Mouse (Mus musculus): ENCODE measurements at regions not wholly inside any gene's neighbourhood (a gene's known extent, or its start where the extent isn't known, plus 50 kb on each side); places are given as distances from the start of the nearest gene placed in this dataset.

GRCm38 (mm10) chr9:52591188-52591587 lies 88.4 kb downstream of the AI593442 start:
- DNase-seq, result peak; percentile 74

GRCm38 (mm10) chr9:52574066-52574465 lies 105.5 kb downstream of the AI593442 start:
- no peak for DNase-seq

DNA sequence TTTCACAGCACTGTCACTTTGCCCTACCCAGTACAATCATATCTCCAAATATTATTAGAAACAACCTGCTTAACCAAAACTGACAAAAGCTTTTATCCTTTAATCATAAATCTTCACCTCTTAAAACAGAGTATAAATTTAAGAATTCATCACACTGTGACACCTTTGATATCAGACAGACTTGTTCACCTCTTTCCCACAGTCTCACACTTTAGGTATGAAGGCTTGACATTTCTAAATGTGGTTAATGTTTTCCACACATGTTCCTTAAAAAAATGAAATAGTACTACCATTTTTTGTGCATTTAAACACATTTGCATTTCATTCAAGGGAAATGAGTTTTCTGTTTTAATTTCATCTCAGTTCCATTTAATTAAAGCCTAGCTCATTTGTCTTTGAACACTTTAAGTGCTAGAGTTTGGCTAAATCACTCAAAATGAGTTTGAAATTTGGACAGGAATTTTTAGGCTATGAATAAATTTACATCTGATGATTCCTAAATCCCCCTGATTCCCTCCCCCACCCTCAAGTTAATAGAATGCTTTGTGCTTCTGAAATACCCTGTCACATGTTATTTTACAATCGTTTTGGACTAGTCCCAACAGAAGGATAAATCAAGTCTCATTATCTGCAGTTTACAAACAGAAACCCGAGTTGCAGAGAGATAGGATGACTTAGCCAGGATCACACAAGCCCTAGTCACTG lies 127.9 kb downstream of the AI593442 start:
- DNase-seq, result no peak

- no peak for DNase-seq
These were observed 133.5 kb downstream of the AI593442 start for GRCm38 (mm10) chr9:52546071-52546470.

DNA sequence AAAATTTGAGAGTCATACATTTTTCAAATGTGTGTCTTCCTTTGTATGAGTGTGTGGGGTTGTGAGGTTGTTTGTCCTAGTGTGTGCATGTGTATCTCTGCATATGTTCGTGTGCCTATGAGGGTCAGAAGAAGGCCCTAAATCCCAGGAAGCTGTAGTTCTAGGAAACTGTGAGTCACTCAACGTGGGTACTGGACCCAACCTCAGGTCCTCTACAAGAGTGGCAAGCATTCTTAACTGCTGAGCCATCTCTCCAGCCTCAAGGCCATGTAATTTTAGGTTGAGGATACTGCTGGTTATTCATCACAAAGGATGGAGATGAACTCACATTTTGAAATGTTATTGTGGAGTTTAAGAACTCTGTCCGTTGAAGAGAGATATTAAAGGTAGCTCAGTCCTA lies 140.5 kb downstream of the AI593442 start:
- no peak for DNase-seq

- no peak for DNase-seq
These were observed 150.1 kb downstream of the AI593442 start for GRCm38 (mm10) chr9:52529444-52529915.

DNA sequence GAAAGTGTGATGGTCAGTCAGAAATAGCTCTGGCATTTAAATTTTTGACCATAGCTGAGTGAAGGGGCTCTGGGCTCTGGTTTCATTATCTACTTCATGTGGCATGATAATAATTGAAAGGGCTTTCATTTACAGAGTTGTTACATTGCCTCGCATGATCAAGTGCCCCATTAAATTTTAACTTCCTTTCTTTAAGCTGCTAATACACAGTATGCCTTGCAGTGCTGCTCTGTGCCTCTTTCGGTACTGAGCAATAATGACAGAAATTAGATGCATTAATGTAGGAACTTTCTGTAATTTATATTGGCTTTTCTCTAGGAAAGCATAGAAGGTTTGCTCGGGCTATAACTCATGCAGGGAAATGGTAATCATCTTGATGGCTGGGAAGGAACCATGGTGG lies 179.1 kb downstream of the AI593442 start:
- no peak for DNase-seq

- DNase-seq, result peak; percentile 51
These were observed 183.9 kb downstream of the AI593442 start for GRCm38 (mm10) chr9:52495483-52496270.

DNA sequence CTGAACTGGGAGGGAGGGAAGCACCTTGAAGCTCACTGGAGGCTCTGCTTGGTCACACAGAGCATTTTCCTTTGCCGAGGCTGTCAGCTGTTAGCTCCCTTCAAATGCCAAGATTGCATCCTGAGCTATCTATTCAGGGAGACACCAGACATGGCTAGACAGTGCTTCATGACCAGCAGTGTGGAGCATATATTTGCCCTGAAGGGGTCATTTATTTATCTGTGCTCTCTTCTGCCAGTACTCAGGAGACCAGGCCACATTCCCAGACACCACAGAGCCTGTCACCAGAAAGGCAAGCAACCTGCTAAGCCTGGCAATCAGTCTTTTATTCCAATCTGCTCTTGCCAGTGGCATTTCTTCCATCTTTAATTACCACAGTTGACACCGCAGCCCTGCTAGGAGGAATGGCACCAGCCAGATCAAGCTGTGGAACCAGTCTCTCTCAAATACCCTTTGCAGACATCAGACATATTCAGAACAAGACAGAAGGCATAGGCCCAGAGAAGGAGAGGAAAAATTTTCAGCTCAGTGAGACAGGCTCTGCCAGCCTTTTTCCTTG lies 186.6 kb downstream of the AI593442 start:
- DNase-seq, result peak; percentile 33

DNA sequence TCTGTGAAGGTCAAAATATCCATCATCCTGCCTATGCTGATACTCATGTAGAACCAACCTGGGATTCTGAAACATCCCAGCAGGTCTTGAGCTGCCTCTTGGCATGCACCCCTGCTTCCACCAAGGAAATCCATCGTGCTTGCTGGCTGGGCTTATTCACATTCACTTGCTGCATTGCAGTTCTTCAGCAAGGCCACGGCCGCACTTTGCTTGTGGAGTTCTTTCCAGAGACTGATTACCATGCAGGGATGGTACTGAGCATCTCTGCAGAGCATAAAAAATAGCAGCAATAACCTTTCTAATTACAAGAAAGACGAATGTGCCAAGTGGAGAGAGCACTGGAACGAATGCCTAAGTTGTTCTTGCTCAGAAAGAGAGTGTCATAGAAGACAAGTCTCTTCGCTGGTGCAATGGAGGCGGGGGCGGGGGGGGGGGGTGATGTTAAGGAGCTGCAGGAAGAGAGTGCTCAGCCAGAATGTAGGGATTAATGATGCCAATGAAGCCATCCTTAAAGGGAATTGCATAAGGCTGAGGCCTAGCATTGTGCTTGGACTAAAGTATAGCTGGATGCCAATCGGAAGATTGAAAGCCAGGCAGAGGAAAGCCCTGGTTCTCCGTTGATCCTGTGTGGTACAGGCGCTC lies 205.9 kb downstream of the AI593442 start:
- DNase-seq, result no peak

- DNase-seq, result peak; percentile 11
These were observed 206.7 kb downstream of the AI593442 start for GRCm38 (mm10) chr9:52472859-52473258.

GRCm38 (mm10) chr9:52458518-52458917 lies 221.1 kb downstream of the AI593442 start:
- DNase-seq, result no peak

DNA sequence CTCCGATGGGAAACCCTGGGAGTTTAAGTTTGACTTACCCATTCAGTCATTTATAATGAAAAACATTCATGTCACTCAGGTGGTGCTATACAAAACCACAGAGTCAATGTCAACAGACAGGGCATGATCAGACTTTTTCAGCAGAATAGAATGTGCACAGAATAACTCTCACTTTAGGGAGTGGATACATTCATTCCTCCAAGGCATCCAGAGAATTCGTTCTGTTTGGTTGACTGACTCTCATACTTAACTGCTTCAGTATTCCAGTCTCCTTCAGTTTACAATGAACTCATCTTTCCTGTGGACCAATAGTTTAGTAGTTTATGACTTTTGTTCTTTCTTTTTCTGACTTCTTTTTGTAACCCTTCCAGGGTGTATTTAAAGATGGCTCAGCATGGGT lies 225.1 kb downstream of the AI593442 start:
- no peak for DNase-seq

DNA sequence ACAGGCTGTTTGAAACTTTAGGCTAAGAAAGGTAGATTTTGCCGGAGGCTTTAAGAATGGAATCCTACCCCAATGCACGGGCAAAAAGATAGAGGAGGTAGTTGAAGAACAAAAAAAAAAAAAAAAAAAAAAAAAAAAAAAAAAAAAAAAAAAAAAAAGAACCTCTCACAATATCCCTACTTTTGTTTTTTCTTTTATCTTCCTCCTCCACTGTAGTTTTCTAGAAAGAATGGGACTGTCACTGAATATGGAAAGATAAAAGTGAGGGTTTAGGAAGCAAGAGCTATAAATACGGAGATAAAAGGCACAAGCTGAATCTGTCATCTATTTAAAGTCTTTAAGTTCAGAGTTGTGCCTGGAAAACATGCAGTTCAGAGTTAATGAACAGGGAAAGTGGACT lies 227.8 kb downstream of the AI593442 start:
- DNase-seq, result no peak

DNA sequence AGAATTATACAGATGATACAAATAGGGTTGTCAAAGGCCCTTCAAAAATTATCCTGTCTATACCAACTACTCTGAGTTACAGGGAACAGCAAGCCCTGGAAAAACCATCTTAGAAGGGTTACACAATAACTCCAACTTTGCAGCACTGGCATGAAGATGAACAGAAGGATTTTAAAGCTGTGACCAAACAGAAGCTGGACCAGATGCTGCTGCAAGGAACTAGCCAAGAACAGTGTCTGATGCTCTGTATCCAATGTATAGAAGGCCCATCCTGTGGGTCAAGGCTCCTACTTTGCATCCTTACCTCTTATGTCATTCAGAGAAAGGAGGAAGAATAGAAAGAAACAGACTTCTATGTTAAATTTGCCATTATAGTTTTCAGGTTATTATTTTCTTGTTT lies 231.3 kb downstream of the AI593442 start:
- DNase-seq, result no peak

DNA sequence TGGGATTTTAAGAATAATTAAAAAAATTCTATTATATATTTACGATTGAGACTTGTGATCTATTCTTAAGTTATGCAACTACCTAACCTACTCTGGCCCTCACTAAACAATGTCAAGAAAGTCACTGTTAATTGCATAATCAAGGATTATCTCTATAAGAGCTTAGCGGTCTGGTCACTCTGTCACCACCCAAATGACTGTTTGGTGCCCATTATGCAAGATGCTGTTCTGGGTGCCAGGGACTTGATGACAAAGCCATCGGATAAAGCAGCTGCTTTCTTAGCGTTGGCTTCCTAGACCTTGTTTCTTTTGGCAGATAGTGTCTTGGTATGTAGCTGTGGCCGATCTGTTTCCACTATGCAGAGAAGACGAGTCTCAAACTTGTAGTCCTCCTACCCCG lies 236.4 kb downstream of the AI593442 start:
- DNase-seq, result no peak

GRCm38 (mm10) chr9:52434215-52434614 lies 245.4 kb downstream of the AI593442 start:
- no peak for DNase-seq

GRCm38 (mm10) chr9:52425413-52425812 lies 254.2 kb downstream of the AI593442 start:
- DNase-seq, result no peak

- no peak for DNase-seq
These were observed 254.2 kb upstream of the Zc3h12c start for GRCm38 (mm10) chr9:52422622-52423021.

DNA sequence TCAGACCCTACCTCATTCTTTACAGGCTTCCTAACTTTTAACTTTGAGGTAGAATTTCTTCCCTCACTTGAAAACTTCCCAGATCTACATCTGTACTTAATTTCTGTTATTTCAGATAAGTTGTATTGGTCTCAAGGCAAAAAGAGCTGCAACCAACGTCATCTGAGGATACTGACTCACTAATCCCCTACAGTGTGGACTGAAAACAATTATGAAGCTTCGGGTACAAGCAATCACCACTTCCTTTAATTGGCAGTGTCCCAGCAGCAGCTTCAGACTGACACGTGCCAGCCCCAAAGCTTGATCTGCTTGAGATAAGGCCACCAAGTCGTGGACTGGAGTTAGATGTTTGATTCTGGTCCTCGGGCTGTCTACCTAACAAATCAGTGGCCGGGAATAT lies 247.3 kb upstream of the Zc3h12c start:
- no peak for DNase-seq

- no peak for DNase-seq
These were observed 239.5 kb upstream of the Zc3h12c start for GRCm38 (mm10) chr9:52407841-52408240.

DNA sequence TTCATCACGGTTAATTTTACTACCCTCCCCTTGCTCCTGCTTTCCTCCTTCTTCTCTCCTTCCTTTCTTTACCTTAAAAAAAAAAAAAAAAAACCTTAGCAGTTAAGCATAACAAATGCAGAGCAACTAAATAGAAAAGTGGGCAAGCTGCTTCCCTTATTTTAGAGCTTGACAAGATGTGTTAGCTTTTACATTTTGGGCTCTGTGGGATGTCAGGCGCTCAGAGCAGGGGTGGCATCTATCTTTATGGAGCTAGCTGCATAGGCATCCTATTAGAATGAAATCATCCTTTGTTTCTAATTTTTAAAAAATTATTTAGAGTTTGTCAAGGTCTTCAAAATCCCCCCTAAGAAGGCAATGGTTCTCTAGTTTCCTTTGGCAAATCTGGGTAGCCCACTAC lies 234.1 kb upstream of the Zc3h12c start:
- no peak for DNase-seq

DNA sequence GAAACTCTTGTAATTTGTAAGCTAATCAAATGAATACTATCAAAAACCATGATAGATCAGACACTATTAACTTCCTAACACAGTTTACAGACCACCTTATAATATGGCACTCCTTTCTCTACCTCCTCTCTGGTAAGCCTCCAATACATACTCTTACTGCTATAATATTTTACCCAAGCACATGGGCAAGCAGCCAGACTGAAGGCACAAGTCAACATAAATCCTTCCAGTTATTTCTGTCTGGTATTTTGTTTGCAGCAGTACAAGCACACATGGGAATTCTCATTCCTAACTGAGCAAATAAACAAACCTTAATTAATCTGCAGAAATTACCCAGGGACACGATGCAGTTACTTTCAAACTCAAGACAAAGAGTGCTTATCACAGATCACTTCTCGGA lies 210.7 kb upstream of the Zc3h12c start:
- DNase-seq, result no peak

GRCm38 (mm10) chr9:52377761-52378160 lies 209.4 kb upstream of the Zc3h12c start:
- DNase-seq, result no peak

Measured in retina, postnatal 1 day (tissue).